Mouse (Mus musculus) 3134 (cell line): Measurements from ENCODE around the gene Csrnp3.

Experiments
- DNase-seq: peaks from one replicate; pipeline ENCODE4 v3.0.0-alpha.2; 2011; ENCODE audit warnings: low spot score; ENCODE audit not compliant: insufficient read length; ENCODE audit errors: extremely low read depth

The Csrnp3 gene

DNA sequence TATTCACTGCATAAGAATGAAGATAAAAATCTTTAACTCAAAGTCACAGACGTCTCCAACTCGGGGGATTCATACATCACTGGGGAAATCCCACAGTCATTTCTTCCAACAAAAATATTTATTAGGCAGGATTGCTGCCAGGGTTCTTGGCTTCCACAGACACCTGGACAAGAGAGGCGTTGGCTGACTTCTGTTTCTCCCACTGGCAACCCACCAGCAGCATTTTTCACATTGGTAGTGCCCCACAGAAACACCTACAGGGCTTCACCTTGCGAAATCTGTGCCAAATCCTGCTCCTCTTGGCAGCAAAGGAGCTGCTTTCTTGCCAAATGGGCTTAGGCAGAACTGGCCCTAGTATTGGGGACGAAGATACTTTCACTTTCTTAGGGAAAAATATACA lies 94.8 kb downstream of the Csrnp3 start:
- DNase-seq, result peak; percentile 5

DNA sequence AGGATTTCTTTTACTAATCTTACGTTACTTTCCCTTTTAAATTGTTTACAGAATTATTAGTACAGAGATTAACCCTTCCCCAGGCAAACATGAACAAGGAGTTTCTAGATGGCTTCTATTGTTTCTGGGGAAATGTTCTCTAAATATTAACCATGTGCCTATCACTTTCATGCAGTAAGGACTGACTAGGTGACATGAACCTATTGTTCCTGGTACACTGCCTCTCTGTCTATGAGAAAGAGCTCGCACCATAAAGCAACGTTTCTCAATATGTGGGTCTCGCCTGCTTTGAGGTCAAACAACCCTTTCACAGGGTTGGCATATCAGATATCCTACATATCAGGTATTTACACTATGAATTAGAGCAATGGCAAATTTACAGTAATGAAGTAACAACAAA lies 96.8 kb downstream of the Csrnp3 start:
- no peak for DNase-seq

DNA sequence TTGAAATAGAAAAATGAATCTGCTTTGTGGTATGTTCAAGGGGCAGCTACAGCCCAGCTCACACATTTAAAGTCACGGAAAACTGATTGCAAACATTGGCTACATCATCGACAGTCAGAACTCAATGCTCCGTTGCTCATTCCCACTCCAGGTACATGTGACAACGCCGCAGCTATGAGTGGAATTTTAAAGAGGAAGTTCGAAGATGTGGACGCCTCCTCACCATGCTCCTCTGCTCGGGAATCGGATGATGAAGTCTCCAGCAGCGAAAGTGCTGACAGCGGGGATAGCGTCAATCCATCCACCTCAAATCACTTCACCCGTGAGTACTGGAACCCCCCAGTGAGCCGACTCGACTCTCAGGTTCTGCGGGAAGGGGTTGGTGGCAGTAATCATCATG lies 103.2 kb downstream of the Csrnp3 start:
- no peak for DNase-seq

DNA sequence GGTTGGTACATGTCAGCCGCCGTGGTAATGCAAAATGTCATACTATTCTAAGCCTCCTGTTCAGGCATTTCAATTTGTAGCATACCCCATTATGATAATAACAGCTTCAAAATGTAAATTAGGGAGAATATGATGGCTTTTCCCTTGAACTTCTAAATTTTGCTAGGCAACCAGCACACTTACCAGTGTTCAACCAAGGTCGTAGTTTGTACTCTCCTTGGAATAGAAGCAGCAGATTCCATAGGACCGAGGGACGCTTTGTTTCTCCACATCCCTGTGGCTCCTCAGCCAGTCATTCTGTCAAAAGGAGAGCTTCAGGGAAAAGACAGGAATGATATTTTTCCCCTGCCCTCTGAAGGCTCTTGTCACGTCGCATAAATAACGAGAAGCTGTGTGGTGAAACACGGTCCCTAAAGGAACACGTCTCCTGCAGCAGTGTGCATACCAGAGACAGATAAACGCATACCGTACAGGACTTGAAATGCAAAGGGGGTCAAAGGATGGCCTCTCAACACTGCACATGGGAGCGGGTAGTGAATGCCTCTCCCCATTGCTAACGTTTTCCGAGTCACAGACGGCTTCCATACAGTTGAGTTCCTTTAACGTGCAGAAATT lies 108.3 kb downstream of the Csrnp3 start:
- DNase-seq, result no peak

DNA sequence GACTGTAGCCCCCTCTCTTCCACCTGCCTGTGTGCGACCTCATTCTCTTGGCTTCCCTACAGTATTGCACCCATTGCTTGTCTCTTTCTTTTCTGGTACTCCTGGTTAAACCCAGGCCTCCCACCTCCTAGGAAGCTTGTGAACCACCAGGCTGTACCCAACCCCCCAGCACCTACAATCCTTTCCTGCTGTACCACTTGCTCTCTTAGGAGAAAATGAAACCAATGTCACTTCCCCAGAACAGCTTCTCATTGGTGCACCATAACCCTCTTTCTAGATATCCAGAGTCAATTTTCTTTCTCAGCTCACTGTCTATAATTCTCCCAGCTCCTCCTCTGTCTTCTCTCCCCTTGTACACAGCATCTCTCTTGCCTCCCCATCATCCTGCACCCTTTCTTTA lies 110.2 kb downstream of the Csrnp3 start:
- no peak for DNase-seq

DNA sequence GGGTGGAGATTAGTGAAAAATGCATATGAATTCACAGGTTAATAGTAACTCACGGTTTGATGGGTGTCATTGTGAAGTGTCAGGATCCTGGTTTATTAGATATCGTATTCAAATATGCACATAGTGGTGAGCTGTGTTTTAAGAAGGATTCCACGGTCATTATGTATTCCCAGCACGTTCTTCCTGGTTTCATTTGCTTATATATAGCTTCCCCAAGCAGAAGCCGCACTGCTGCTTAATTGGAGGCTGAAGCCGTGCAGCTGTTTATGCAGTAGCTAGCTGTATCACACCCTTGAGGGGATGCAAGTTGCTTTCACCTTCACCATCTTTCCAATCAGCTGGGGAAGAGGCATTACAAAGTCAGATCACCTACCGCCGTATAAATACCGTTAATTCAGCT lies 111.2 kb downstream of the Csrnp3 start:
- no peak for DNase-seq

DNA sequence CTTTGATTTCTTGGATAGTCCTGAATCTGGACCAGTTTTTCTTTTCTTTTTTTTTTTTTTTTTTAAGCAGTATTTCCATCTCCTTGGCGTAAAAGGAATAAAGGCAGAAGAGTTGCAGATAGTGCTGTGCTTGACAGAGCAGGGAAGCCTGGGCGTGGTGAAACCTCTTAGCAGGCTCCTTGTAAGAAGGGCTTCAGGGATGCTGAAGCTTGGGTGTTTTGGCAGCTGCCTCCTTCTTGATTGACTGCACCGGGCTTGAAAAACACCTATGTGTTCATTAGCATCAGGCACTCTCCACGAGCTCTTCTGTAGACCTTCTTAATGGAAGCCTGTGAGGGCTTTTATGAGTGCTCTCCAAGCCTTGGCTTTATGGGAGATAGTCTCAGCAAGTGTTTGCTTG lies 117.9 kb downstream of the Csrnp3 start:
- no peak for DNase-seq

DNA sequence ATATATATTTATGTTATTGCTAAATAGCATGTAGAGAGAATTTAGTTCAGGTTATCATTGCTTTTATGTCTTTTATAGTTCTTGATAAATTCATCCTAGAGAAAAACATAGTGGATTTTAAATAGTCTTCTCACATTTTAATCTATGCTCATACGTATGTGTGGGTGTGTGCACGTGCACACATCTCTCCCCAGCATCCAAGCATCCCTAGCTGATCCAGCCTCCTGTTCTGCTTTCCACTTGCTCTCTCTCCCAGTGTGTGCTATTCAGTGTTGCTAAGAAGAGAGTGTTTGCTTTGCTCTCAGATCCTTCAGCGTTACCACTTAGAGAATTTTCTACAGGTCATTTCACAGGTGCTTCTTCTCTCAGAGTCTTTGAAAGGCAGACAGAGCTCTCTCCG lies 123.2 kb downstream of the Csrnp3 start:
- DNase-seq, result no peak

DNA sequence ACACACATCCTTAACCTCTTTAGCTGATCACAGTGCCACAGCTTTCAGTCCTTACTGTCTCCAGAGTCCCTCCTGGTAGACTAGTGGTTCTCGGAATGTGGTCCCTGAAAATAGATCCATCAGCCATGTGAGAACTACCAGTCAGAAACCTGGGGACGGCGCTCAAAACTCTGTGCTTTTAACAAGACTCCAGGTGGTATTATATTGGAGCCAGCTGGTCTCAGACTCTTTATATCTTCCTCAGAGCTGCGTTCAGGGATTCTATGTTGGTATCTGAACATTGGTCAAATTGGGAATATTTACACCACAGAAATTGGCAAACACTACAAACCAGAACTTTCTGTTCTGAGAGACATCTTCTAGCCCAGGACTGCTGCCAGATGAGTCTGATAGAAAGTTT lies 128.3 kb downstream of the Csrnp3 start:
- DNase-seq, result no peak

DNA sequence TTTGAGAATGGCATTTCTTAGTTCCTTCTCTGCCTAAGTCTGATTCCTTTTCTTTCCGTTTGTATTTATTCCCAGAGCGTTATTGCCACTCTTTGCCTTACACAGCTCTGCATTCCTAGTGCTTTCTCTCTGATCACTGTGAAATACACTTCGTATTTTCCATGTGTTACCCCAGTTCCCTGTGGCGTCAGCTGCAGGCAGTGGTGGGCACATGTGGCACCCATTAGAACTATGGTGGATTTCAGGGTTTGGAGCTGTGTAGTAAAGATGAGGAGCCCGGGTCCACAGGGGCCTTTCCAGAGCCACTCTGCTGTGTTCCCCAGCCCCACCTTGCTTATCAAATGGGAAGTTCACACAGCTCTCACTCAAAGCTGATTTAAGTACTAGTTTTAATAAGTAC lies 129.8 kb downstream of the Csrnp3 start:
- DNase-seq, result no peak

DNA sequence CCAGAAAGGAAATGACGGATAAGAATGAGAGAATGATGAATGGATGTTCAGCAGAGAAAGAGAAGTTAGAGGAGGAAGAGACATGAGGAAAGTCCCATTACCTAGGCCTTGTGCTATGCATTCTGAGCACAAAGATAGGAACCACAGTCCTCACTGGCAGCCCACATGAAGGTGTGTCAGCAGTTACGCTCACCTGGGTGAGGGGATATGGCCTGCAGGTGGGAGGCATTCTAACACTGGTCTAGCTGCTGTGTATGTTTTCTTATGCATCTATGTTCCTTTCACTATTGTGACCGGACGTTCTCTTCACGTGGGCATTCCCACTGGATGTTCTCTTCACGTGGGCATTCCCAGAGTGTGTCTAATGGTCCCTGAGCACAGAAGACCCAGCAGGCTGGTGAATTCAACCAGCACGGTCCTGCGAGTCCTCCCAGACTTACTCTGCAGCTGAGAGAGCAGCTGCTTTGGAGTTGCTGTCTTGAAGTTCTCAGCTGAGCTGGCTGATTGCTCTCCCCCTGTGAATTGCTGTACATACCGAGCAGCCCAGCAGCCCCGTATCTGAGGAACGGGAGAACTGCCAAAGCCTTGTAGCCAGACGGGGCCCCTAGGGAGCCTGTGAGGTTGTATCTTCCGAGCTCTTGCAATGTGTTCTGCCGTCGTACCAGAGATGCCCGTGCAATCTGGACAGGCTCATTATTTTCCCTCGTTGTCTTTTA lies 133.9 kb downstream of the Csrnp3 start:
- no peak for DNase-seq

DNA sequence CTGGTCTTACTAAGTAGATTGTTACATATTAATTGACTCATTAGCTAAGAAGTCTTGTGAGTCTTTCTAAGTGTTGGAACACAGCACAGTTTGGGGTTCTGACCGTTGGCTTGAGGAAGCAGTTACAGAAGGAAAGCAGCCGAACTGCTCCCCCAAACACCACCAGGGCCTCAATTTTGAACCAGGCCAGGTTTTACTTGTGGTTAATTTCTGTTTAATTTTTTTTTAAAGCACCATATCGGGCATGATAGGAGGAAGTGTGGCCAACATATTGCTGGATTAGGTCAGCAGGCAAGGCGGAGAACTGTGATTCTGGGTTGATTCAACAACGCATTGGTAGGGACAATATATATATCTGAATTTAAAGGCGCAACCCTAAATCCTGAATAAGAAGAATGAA lies 135.9 kb downstream of the Csrnp3 start:
- no peak for DNase-seq

DNA sequence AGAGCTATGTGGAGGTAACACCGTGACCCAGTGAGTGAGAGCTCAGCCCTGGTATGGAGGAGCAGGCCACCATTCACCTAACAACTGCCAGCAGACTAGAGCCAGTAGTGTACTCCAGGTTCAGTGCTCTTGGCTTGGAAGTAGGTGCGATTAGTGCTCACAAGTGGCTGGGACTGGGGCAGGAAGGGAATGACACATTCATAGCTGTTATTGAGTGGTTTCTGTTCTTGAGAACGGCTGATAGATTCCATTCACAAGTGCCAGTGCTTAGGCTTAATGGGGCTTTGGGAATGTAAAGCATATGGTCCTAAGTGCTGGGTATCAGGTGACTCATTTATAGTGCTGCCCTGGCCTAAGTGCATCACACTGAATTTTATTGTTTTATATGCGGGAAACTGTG lies 136.4 kb downstream of the Csrnp3 start:
- DNase-seq, result no peak

DNA sequence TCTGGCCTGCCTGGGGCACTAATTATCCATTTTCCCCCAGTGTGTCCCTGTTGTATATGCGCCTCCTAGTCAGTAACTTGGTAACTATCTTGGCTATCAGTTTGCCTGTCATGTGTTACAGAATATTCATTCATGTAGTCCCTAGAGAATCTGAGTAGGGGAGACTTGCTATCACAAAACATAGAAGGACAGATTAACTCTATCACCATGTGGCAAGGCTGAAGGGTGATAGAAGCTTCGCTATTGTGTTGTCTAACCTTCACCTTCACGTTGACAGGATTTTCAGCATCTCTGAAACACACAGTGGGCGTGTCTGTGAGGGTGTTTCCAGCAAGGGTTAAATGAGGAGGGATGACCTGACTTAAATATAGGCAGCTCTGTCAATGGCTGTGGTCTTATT lies 140.1 kb downstream of the Csrnp3 start:
- no peak for DNase-seq

DNA sequence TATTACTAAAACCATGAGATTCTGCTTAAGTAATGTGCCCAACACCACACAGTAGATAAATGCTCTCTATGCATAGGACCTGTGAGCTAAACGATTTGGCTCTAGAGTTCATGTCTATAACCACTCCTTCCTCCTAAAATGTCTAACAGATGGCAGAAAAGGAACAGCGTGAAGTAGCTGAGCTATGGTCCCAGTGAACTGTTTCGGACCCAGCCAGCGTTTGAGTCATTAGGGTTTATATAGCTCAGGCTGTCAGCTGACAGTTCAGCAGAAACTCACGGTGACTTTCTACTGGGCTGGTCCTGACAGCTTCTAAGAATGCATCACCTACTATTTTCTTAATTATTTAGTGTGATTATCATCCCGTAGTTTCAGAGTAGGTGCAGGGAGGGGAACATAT lies 141.5 kb downstream of the Csrnp3 start:
- DNase-seq, result no peak

DNA sequence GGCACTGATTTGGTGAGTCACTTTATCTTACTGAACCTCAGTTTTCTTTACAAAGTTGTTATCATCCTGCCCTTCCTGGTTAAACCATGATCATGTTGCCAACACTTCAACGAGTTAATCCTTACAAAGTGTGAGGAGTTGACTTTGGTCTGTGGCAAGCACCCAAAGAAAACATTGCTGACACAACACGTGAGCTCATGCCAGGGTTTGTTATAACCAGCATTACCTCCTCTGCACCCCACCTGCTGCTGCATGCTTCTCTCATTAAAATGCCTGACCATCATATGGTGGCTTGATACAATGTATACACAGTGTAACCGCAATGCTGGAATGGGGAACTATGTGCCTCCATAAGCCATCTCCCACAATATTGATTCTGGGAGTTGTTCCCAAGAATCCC lies 142.0 kb downstream of the Csrnp3 start:
- DNase-seq, result no peak

DNA sequence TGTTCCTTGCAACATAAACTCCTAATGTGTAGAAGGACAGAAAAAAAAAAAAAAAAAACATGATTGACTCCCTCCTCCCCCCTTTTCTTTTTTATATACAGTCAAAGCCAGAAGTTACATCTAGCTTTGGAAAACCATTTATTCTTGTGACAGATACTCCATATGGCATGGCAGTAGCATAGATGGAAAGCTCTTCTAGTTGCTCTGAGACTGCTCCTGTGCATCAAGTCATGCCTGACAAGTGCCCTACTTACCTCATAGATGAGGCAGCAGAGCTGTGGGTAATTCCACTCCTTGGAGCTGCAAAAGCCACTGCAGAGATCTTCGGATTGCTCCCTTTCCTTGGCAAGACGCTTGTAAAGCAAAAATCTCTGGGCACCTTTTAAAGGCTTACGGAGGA lies 143.2 kb downstream of the Csrnp3 start:
- no peak for DNase-seq

DNA sequence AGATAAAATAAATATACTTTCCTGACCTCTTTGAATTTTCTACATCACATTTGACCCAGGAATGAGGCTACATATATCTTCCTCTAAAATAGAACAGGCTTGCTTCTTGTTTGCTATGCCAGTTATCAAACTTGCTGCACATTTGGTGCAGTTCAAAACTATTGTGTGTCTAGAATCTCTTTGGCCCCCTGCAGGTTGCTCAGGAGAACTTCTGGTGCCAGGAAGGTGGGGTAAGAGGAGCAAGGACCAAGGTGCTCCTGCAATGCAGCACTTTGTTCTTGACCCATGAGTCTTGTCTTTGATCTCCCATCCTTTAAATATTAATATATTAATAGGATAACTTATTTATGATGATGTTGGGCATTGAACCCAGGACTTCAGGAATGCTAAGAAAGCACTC lies 144.5 kb downstream of the Csrnp3 start:
- DNase-seq, result no peak

DNA sequence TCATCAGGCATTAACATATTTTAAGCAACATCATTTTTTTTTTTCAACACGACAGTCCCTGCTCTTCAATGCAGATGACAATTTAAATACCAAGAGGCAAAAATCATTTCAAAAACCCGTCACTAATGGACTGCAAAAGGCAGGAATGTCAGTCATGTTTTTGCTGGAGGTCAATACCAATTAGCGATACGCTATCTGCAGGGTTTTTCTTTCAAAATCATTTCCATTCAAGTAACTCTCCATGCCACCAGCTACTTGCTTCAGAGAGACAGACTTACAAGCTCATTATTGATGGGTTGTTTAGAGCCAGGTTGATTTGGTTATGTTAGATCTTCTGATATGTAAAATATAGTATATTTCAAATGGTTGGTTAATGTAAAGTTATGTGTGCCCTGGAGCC lies 145.2 kb downstream of the Csrnp3 start:
- no peak for DNase-seq

DNA sequence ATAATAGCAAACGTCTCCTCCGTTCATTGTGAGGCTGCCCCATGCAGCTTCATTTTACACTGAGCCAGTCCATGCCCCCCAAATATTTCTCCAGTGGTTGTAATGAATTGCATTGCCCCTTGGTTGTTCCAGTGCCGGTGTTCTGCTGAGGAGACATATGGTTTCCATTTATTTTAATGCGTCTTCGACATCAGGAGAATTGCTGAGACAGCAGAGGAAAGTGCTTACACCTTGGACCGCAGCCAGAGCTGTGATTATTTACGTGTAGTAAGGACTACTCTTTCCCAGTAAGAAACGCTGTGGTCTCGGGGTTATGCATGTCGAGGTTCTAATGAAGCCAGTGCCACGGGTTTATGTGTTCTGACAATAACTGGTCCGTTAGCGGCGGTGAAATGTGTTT lies 147.8 kb downstream of the Csrnp3 start:
- DNase-seq, result no peak

DNA sequence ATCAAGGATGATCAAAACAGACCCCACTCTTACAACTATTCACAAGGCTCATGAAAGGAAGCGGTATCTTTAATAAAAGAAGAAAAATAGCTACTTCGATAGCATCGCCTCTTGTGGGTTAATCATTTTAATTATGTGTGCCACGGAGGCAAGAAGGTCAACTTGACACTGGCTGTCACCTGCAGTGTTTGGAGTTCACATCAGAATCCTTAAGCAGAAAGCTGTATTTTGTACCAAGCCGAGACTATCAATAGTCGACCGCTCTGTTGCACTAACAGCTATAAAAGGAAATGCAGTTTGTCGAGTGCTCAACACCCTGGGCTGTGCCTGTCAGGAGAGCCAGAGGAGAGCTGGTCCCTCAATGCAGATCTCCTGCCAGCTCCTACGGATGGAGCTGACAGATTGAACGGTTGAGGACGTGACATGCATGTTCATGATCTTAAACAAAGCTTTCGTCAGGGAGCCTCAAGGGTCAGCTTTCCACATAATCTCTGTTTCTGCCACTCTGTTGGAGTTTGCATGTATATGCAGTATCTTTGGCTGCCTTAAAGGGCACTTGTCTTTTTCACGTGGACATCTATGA lies 149.4 kb downstream of the Csrnp3 start:
- no peak for DNase-seq

DNA sequence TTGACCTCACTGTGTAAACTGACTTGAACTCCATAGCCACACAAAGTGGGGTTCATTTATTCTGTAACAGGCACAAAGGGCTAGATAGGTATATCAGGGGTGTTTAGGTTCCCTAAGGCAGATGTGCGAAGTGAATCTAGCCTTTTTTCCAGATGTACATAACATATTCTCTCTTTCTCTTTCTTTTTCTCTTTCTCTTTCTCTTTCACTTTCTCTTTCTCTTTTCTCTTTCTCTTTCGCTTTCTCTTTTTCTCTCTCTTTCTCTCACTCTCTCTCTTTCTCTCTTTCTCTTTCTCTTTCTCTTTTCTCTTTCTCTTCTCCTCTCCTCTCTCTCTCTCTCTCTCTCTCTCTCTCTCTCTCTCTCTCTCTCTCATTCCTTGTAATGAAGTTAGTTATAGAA lies 153.2 kb downstream of the Csrnp3 start:
- no peak for DNase-seq
